Mouse (Mus musculus): ENCODE measurements around the gene Plbd2.
A peak's percentile ranks its signal among the peaks of the same experiment; 100 is the strongest.

Gene Plbd2

GRCm38 (mm10) chr5:120472770-120473169 is 30.7 kb downstream of the Plbd2 start, which contains the start of gene Sdsl:
Gene Sdsl (minus strand): TSS chr5:120472810.
- DNase-seq: no peak

GRCm38 (mm10) chr5:120471538-120471937 is 31.9 kb downstream of the Plbd2 start:
- no peak for DNase-seq

- no peak for DNase-seq
These were observed 34.6 kb downstream of the Plbd2 start for GRCm38 (mm10) chr5:120468830-120469229.

GRCm38 (mm10) chr5:120468336-120468735 is 35.1 kb downstream of the Plbd2 start:
- DNase-seq: no peak

GRCm38 (mm10) chr5:120467026-120467425 is 36.4 kb downstream of the Plbd2 start:
- no peak for DNase-seq

- no peak for DNase-seq
These were observed 37.6 kb downstream of the Plbd2 start for GRCm38 (mm10) chr5:120465860-120466259.

GRCm38 (mm10) chr5:120465062-120465461 is 38.4 kb downstream of the Plbd2 start:
- no peak for DNase-seq

- no peak for DNase-seq
These were observed 39.1 kb downstream of the Plbd2 start for GRCm38 (mm10) chr5:120464321-120464720.

GRCm38 (mm10) chr5:120461902-120462301 is 41.5 kb downstream of the Plbd2 start:
- no peak for DNase-seq

GRCm38 (mm10) chr5:120459133-120459532 is 44.3 kb downstream of the Plbd2 start:
- no peak for DNase-seq

GRCm38 (mm10) chr5:120457628-120458027 is 45.8 kb downstream of the Plbd2 start:
- DNase-seq: peak; percentile 46

GRCm38 (mm10) chr5:120456841-120457554 is 46.4 kb downstream of the Plbd2 start:
- DNase-seq: no peak

- no peak for DNase-seq
These were observed 47.2 kb downstream of the Plbd2 start for GRCm38 (mm10) chr5:120456253-120456652.

GRCm38 (mm10) chr5:120454756-120455337 is 48.6 kb downstream of the Plbd2 start:
- no peak for DNase-seq

GRCm38 (mm10) chr5:120447305-120447704 is 56.1 kb downstream of the Plbd2 start:
- DNase-seq: no peak

GRCm38 (mm10) chr5:120440733-120441132 is 62.7 kb downstream of the Plbd2 start:
- DNase-seq: peak; percentile 87

GRCm38 (mm10) chr5:120439887-120440670 is 63.3 kb downstream of the Plbd2 start:
- DNase-seq: no peak

GRCm38 (mm10) chr5:120438991-120439710 is 64.3 kb downstream of the Plbd2 start:
- DNase-seq: no peak

GRCm38 (mm10) chr5:120438469-120438868 is 65.0 kb downstream of the Plbd2 start:
- no peak for DNase-seq

- no peak for DNase-seq
These were observed 65.4 kb downstream of the Plbd2 start for GRCm38 (mm10) chr5:120437986-120438385.

- DNase-seq: no peak
These were observed 65.9 kb downstream of the Plbd2 start for GRCm38 (mm10) chr5:120437539-120437938.

- DNase-seq: no peak
These were observed 66.4 kb downstream of the Plbd2 start for GRCm38 (mm10) chr5:120436885-120437495.
